Mouse (Mus musculus): ENCODE data around the gene Cacng7. TPM values are rescaled to one million over a fixed set of nuclear protein-coding genes. Genes with fewer than 3 reads are reported as not detected.
A peak's percentile ranks its signal among the peaks of the same experiment; 100 is the strongest.

The Cacng7 gene
- polyA plus RNA-seq, 1 experiment from 2014 or later = 2.2 TPM

DNA sequence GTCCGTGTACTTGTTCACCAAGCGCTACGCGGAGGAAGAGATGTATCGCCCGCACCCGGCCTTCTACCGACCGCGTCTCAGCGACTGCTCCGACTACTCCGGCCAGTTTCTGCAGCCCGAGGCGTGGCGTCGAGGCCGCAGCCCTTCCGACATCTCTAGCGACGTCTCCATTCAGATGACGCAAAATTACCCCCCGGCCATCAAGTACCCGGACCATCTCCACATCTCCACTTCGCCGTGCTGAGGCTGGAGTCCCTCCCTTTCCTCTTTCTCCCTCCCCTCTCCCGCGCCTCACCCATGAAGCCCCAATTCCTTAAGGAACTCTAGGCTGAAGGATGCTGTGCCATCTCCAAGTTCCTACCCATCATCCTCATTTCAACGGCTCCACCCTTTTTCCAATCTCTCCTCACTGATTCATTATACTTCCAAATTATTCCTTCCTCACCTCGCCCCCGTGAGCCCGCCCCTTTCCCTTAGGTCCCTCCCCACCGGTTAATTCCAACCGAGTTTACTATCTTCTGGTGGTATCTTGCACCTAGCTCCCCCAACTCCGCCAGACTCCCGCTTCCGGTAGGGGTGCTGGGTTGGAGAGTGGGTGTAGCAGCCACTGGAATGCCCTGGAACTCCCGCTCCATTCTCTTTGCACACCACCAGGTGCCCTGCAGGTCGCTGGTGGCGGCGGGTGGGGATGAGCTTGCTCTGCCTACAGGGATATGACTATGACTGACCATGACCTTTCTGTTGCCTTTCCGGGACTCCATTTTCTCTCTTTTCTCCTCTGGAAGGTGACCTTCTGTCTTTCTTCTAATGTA is 34.2 kb downstream of the Cacng7 start:
- Histone ChIP-seq H3K27me3 (ENCODE audit: poor library complexity, severe bottlenecking) (peaks cover 40% of the 10 kb centered on the region), H3K36me3 (replicated peaks) (peaks cover 45% of the 10 kb centered on the region), H3K4me3 (no peak overlapping the region), H3K4me1 (peaks cover 26% of the 10 kb centered on the region), H3K9me3 (no peaks in the 10 kb centered on the region), H3K27ac (no peak overlapping the region)
- DNase-seq (ENCODE audit: extremely low spot score, low spot score) = no peak
- WGBS = 12% methylated on average over 42 of the region's 42 CpGs

- DNase-seq (ENCODE audit: extremely low spot score, low spot score) = no peak
- 6% methylated on average over 11 of the region's 11 CpGs for WGBS
- peak overlapping the region; percentile 26; the same call in 1 of the 2 replicates for H3K4me3 ChIP-seq
- no peak overlapping the region for H3K27ac ChIP-seq
- peaks cover 40% of the 10 kb centered on the region for H3K36me3 ChIP-seq (replicated peaks)
- no peaks in the 10 kb centered on the region for H3K9me3 ChIP-seq
- H3K27me3 ChIP-seq (ENCODE audit: poor library complexity, severe bottlenecking) = peaks cover 40% of the 10 kb centered on the region
- peaks cover 26% of the 10 kb centered on the region for H3K4me1 ChIP-seq
These were observed 34.8 kb downstream of the Cacng7 start for GRCm38 (mm10) chr7:3367569-3367968.

DNA sequence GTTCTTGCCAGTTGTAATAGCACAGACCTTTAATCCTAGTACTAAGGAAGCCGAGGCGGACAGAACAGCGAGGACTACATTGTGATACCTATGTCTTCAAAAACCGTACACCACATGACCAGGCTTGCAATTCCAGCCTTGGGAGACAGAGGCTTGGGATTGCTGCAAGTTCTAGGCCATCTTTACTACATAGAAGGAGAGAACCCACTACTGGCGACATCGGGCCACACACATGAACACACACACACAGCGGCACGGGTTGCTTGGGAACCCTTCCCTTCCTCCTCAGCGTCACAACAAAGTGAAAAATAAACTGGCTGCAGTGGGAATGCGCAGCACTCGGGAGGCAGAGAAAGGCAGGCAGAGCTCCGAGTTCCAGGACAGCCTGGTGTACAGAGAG is 35.6 kb downstream of the Cacng7 start:
- no peak overlapping the region for H3K27ac ChIP-seq
- H3K4me1 ChIP-seq = peaks cover 26% of the 10 kb centered on the region
- H3K9me3 ChIP-seq = no peaks in the 10 kb centered on the region
- 24% methylated on average over 12 of the region's 12 CpGs for WGBS
- no peak overlapping the region for H3K4me3 ChIP-seq
- peaks cover 40% of the 10 kb centered on the region for H3K27me3 ChIP-seq (ENCODE audit: poor library complexity, severe bottlenecking)
- DNase-seq (ENCODE audit: extremely low spot score, low spot score) = no peak
- peaks cover 39% of the 10 kb centered on the region for H3K36me3 ChIP-seq (replicated peaks)

GRCm38 (mm10) chr7:3369189-3369588 is 36.4 kb downstream of the Cacng7 start:
- no peak overlapping the region for H3K4me3 ChIP-seq
- H3K4me1 ChIP-seq = peaks cover 26% of the 10 kb centered on the region
- peaks cover 31% of the 10 kb centered on the region for H3K36me3 ChIP-seq (replicated peaks)
- H3K9me3 ChIP-seq = no peaks in the 10 kb centered on the region
- no peak for DNase-seq (ENCODE audit: extremely low spot score, low spot score)
- 81% methylated on average over 6 of the region's 6 CpGs for WGBS
- peaks cover 40% of the 10 kb centered on the region for H3K27me3 ChIP-seq (ENCODE audit: poor library complexity, severe bottlenecking)
- no peak overlapping the region for H3K27ac ChIP-seq

DNA sequence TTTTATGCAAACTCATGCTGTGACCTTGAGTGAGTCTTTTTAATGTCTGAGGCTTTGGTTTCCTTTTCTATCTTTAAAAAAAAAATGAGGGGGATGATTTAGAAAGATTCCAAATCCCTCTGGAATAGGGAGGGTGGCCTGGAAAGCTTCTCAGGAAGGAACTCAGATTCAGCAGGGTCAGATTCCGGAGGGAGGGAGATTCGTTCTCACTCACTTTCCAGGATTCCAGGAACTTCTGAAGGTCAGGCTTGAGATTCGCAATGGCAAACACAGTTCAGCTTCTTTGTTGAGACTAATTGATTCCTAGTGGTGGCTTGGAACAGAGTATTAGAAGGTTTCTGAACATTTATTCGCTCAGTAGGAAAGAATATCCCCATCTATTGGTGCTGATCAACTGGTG is 37.7 kb downstream of the Cacng7 start:
- Histone ChIP-seq H3K4me3 (no peak overlapping the region), H3K27ac (no peak overlapping the region), H3K27me3 (ENCODE audit: poor library complexity, severe bottlenecking) (peaks cover 31% of the 10 kb centered on the region), H3K36me3 (replicated peaks) (peaks cover 18% of the 10 kb centered on the region), H3K4me1 (peaks cover 26% of the 10 kb centered on the region), H3K9me3 (no peaks in the 10 kb centered on the region)
- WGBS = 66% methylated on average over 4 of the region's 4 CpGs
- no peak for DNase-seq (ENCODE audit: extremely low spot score, low spot score)

- no peak for DNase-seq (ENCODE audit: extremely low spot score, low spot score)
- peaks cover 11% of the 10 kb centered on the region for H3K27me3 ChIP-seq (ENCODE audit: poor library complexity, severe bottlenecking)
- peaks cover 7% of the 10 kb centered on the region for H3K4me1 ChIP-seq
- no peak overlapping the region for H3K4me3 ChIP-seq
- H3K9me3 ChIP-seq = no peaks in the 10 kb centered on the region
- no peak overlapping the region for H3K27ac ChIP-seq
- WGBS = 69% methylated on average over 2 of the region's 2 CpGs
- no peaks in the 10 kb centered on the region for H3K36me3 ChIP-seq (replicated peaks)
These were observed 39.6 kb downstream of the Cacng7 start for GRCm38 (mm10) chr7:3372376-3372775.

DNA sequence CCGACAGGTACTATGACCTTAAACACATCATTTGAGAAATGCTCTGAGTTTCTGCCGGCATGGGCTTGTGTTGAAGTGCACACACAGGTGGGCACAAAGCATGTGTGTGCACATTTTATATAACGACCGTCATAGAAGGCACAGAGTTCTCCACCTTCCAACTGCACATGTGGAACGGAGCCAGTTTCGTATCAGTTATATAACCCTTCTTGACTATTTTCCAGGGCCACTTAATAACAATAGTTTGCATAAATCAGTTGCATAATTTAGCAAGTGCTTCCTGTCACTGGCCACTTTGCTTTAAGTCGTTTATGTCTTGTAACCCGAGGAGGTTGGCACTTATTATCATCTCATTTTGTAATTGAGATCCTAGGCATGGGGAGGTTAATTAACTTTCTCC is 41.0 kb downstream of the Cacng7 start:
- H3K27ac ChIP-seq = no peak overlapping the region
- no peaks in the 10 kb centered on the region for H3K36me3 ChIP-seq (replicated peaks)
- 91% methylated on average over 8 of the region's 8 CpGs for WGBS
- H3K4me1 ChIP-seq = no peaks in the 10 kb centered on the region
- H3K27me3 ChIP-seq (ENCODE audit: poor library complexity, severe bottlenecking) = no peaks in the 10 kb centered on the region
- no peaks in the 10 kb centered on the region for H3K9me3 ChIP-seq
- no peak for DNase-seq (ENCODE audit: extremely low spot score, low spot score)
- no peak overlapping the region for H3K4me3 ChIP-seq

DNA sequence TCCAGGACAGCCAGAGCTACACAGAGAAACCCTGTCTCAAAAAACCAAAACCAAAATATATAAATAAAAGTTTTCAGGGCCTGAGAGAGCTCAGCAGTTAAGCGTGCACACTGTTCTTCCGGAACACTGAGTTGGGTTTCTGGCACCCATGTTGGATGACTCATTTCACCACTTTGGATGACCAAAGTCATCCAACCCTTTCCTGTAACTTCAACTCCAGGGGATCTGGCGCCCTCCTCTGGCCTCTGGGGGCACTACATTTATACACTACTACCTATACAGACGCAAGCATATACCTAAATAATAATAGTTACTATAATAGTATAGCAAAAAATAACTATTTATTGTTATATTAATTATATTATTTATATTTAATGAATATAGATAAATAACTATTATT is 44.1 kb downstream of the Cacng7 start:
- Histone ChIP-seq H3K27me3 (ENCODE audit: poor library complexity, severe bottlenecking) (no peaks in the 10 kb centered on the region), H3K36me3 (replicated peaks) (no peaks in the 10 kb centered on the region), H3K9me3 (no peaks in the 10 kb centered on the region), H3K27ac (no peak overlapping the region), H3K4me3 (no peak overlapping the region), H3K4me1 (no peaks in the 10 kb centered on the region)
- no peak for DNase-seq (ENCODE audit: extremely low spot score, low spot score)
- WGBS = 55% methylated on average over 4 of the region's 4 CpGs

DNA sequence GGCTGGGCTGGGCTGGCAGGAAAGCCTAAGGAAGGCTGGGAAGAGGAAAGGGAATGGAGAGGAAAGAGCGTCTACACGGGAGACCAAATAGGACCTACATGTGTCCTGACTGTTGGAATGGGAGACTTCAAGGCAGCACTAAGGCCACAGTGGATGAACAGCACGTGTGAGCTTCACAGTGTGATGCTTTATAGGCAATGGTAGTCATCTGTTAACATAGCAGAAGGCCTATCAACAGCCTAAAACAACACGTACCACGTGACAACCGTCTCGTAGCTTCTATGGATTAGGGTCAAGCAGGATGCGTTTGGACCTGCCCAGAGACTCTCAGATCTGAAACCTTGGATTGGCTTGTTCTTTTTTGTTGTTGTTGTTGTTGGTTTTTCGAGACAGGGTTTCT is 49.4 kb downstream of the Cacng7 start:
- no peak for DNase-seq (ENCODE audit: extremely low spot score, low spot score)
- H3K27me3 ChIP-seq (ENCODE audit: poor library complexity, severe bottlenecking) = no peaks in the 10 kb centered on the region
- WGBS = 86% methylated on average over 9 of the region's 9 CpGs
- H3K27ac ChIP-seq = no peak overlapping the region
- no peak overlapping the region for H3K4me3 ChIP-seq
- no peaks in the 10 kb centered on the region for H3K9me3 ChIP-seq
- H3K4me1 ChIP-seq = no peaks in the 10 kb centered on the region
- H3K36me3 ChIP-seq (replicated peaks) = no peaks in the 10 kb centered on the region

DNA sequence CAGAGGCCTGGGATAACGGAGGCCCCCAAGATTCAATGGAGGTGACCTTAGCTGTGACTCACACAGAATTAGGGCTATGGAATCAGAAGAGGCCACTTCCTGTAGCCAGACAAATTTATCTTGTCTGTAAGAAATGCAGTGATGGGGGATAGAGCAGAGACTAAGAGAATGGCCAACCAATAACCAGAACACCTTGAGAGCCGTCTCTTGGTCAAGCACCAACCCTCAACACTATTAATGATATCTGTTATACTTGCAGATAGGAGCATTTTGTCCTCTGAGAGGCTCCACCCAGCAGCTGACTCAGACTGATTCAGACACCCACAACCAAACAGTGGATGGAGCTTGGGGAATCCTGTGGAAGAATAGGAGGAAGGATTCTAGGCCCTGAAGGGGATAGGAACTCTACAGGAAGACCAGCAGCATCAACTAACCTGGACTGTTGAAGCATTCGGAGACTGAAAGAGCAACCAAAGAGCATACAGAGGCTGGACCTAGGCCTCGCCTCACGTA is 52.1 kb downstream of the Cacng7 start:
- Histone ChIP-seq H3K27ac (no peak overlapping the region), H3K4me3 (no peak overlapping the region), H3K27me3 (ENCODE audit: poor library complexity, severe bottlenecking) (no peaks in the 10 kb centered on the region), H3K36me3 (replicated peaks) (no peaks in the 10 kb centered on the region), H3K9me3 (no peaks in the 10 kb centered on the region), H3K4me1 (peaks cover 14% of the 10 kb centered on the region)
- WGBS = 96% methylated on average over 5 of the region's 5 CpGs
- DNase-seq (ENCODE audit: extremely low spot score, low spot score) = no peak

DNA sequence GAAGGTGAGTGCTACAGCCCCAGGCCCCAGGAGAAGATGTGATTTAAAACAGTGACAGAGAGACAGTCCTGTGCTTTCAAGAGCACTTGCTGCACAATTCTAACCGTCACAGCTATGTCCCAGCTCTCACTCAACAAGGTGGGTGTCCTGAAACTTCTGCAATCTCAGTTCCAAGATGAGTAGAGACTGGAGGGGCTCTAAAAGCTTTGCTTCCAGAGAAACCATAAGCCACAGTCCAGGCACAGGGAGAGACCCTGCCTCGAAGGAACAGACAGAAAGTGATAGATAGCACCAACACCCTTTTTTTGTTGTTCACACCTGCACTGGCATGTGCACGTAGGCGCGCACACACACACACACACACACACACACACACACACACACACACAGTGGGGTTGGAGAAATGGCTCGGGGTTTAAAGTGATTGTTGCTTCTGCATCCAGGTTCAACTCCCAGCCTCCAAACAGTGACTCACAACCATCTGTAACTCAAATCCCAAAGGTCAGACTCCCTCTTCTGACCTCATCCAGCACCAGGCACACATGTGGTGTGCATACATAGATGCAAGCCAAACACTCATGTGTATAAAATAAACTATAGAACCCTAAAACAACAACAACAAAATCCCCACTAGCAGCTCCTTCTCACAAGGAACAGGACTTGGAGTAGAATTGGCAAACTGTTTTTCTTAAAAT is 53.4 kb downstream of the Cacng7 start:
- H3K27ac ChIP-seq = no peak overlapping the region
- WGBS = 84% methylated on average over 6 of the region's 6 CpGs
- H3K36me3 ChIP-seq (replicated peaks) = no peaks in the 10 kb centered on the region
- peaks cover 27% of the 10 kb centered on the region for H3K4me1 ChIP-seq
- no peaks in the 10 kb centered on the region for H3K9me3 ChIP-seq
- H3K27me3 ChIP-seq (ENCODE audit: poor library complexity, severe bottlenecking) = no peaks in the 10 kb centered on the region
- DNase-seq (ENCODE audit: extremely low spot score, low spot score) = no peak
- no peak overlapping the region for H3K4me3 ChIP-seq

GRCm38 (mm10) chr7:3387761-3388160 is 55.0 kb downstream of the Cacng7 start:
- Histone ChIP-seq H3K27me3 (ENCODE audit: poor library complexity, severe bottlenecking) (no peaks in the 10 kb centered on the region), H3K4me3 (no peak overlapping the region), H3K36me3 (replicated peaks) (no peaks in the 10 kb centered on the region), H3K27ac (no peak overlapping the region), H3K4me1 (peaks cover 42% of the 10 kb centered on the region), H3K9me3 (no peaks in the 10 kb centered on the region)
- 88% methylated on average over 18 of the region's 18 CpGs for WGBS
- no peak for DNase-seq (ENCODE audit: extremely low spot score, low spot score)

- Histone ChIP-seq H3K27me3 (ENCODE audit: poor library complexity, severe bottlenecking) (no peaks in the 10 kb centered on the region), H3K4me3 (peak overlapping the region; percentile 56; the same call in 1 of the 2 replicates), H3K27ac (no peak overlapping the region), H3K36me3 (replicated peaks) (peaks cover 2% of the 10 kb centered on the region), H3K4me1 (peaks cover 48% of the 10 kb centered on the region), H3K9me3 (peaks cover under 1% of the 10 kb centered on the region; the same call in 1 of the 2 replicates)
- 64% methylated on average over 6 of the region's 6 CpGs for WGBS
- DNase-seq (ENCODE audit: extremely low spot score, low spot score) = no peak
These were observed 56.1 kb downstream of the Cacng7 start for GRCm38 (mm10) chr7:3388885-3389284.

All from forebrain, embryonic 10.5 days (tissue).